Mouse (Mus musculus): ENCODE results near the gene Ttll10. TPM values are rescaled to one million over a fixed set of nuclear protein-coding genes. Genes with fewer than 3 reads are reported as not detected.

Ttll10 gene
- polyA plus RNA-seq, 1 experiment from 2014 or later, result 0.33 TPM

GRCm38 (mm10) chr4:156004109-156004508 is 55.1 kb downstream of the Ttll10 start:
- Histone ChIP-seq H3K27ac (replicated peaks; ENCODE audit: low read depth, low read length) (no peak overlapping the region), H3K36me3 (ENCODE audit: control insufficient read depth, insufficient read depth, low read length) (peaks cover 31% of the 10 kb centered on the region), H3K27me3 (ENCODE audit: control insufficient read depth, insufficient read depth, low read length) (no peaks in the 10 kb centered on the region), H3K4me3 (ENCODE audit: low read depth, low read length) (no peak overlapping the region), H3K4me1 (ENCODE audit: control insufficient read depth, insufficient read depth, low read length) (no peaks in the 10 kb centered on the region), H3K9me3 (ENCODE audit: control insufficient read depth, low read length) (no peaks in the 10 kb centered on the region), H3K4me2 (ENCODE audit: low read depth, severe bottlenecking) (no peak overlapping the region), H3K9ac (ENCODE audit: low read length) (no peak overlapping the region)
- ATAC-seq (ENCODE audit: insufficient number of reproducible peaks, low FRiP score, low TSS enrichment, low read depth) (no peak), DNase-seq (ENCODE audit: low spot score) (no peak)
- WGBS, result 89% methylated on average over 3 of the region's 3 CpGs

DNA sequence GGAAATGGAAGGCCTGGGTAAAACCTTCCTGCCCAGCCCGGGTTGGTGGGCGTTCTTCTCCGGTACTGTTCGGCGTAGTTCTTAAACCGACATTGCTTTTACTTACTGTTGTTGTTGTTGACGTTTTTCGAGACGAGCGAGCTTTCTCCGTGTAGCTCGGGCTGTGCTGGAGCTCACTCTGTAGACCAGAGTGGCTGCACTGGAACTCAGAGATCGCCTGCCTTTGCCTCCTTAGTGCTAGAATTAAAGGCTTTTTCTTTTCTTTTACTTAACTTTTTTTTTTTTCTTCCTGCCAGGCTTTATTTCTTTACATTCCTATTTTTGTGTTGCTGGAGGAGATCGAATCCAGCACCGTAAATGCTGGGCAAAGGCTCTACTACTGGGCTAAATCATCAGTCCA is 65.6 kb downstream of the Ttll10 start:
- Histone ChIP-seq H3K4me2 (ENCODE audit: low read depth, severe bottlenecking) (peak overlapping the region; percentile 71), H3K36me3 (ENCODE audit: control insufficient read depth, insufficient read depth, low read length) (peaks cover 7% of the 10 kb centered on the region), H3K4me1 (ENCODE audit: control insufficient read depth, insufficient read depth, low read length) (peaks cover 13% of the 10 kb centered on the region; the same call in 1 of the 2 replicates), H3K9ac (ENCODE audit: low read length) (peak overlapping the region; percentile 90), H3K9me3 (ENCODE audit: control insufficient read depth, low read length) (no peaks in the 10 kb centered on the region), H3K4me3 (ENCODE audit: low read depth, low read length) (peak overlapping the region; percentile 93), H3K27me3 (ENCODE audit: control insufficient read depth, insufficient read depth, low read length) (no peaks in the 10 kb centered on the region), H3K27ac (replicated peaks; ENCODE audit: low read depth, low read length) (peak overlapping the region; percentile 77; the same call in 1 of the 2 replicates)
- DNase-seq (ENCODE audit: low spot score) (no peak), ATAC-seq (ENCODE audit: insufficient number of reproducible peaks, low FRiP score, low TSS enrichment, low read depth) (no peak)
- 6% methylated on average over 15 of the region's 15 CpGs for WGBS

GRCm38 (mm10) chr4:155992906-155993547 is 66.2 kb downstream of the Ttll10 start:
- WGBS, result under 1% methylated on average over 70 of the region's 70 CpGs

GRCm38 (mm10) chr4:155992241-155992905 is 66.8 kb downstream of the Ttll10 start, which contains the start of the genes B3galt6 and Sdf4:
Gene B3galt6 (minus strand): TSS chr4:155992649.
Gene Sdf4 (plus strand): TSS chr4:155992872.
- under 1% methylated on average over 94 of the region's 99 CpGs for WGBS
- Histone ChIP-seq H3K36me3 (ENCODE audit: control insufficient read depth, insufficient read depth, low read length) (peaks cover under 1% of the 10 kb centered on the region; the same call in 1 of the 2 replicates), H3K4me1 (ENCODE audit: control insufficient read depth, insufficient read depth, low read length) (peaks cover 13% of the 10 kb centered on the region; the same call in 1 of the 2 replicates), H3K4me3 (ENCODE audit: low read depth, low read length) (peak within 1 kb of the TSS; percentile 93), H3K27me3 (ENCODE audit: control insufficient read depth, insufficient read depth, low read length) (no peaks in the 10 kb centered on the region), H3K4me2 (ENCODE audit: low read depth, severe bottlenecking) (peak within 1 kb of the TSS; percentile 93), H3K9me3 (ENCODE audit: control insufficient read depth, low read length) (no peaks in the 10 kb centered on the region), H3K27ac (replicated peaks; ENCODE audit: low read depth, low read length) (peak within 1 kb of the TSS; percentile 89), H3K9ac (ENCODE audit: low read length) (peak within 1 kb of the TSS; percentile 90)
- ATAC-seq (ENCODE audit: insufficient number of reproducible peaks, low FRiP score, low TSS enrichment, low read depth) (peak; percentile 72), DNase-seq (ENCODE audit: low spot score) (peak; percentile 84)

More at GRCm38 (mm10) chr4:155992906-155993547, 66.2 kb downstream of the Ttll10 start:
- Histone ChIP-seq H3K9ac (ENCODE audit: low read length) (peak overlapping the region; percentile 90), H3K4me3 (ENCODE audit: low read depth, low read length) (peak overlapping the region; percentile 93), H3K27ac (replicated peaks; ENCODE audit: low read depth, low read length) (peak overlapping the region; percentile 77), H3K4me1 (ENCODE audit: control insufficient read depth, insufficient read depth, low read length) (peaks cover 13% of the 10 kb centered on the region; the same call in 1 of the 2 replicates), H3K36me3 (ENCODE audit: control insufficient read depth, insufficient read depth, low read length) (peaks cover 7% of the 10 kb centered on the region), H3K4me2 (ENCODE audit: low read depth, severe bottlenecking) (peak overlapping the region; percentile 71), H3K27me3 (ENCODE audit: control insufficient read depth, insufficient read depth, low read length) (no peaks in the 10 kb centered on the region), H3K9me3 (ENCODE audit: control insufficient read depth, low read length) (no peaks in the 10 kb centered on the region)
- peak; percentile 82 for ATAC-seq (ENCODE audit: insufficient number of reproducible peaks, low FRiP score, low TSS enrichment, low read depth)
- DNase-seq (ENCODE audit: low spot score), result peak; percentile 96

DNA sequence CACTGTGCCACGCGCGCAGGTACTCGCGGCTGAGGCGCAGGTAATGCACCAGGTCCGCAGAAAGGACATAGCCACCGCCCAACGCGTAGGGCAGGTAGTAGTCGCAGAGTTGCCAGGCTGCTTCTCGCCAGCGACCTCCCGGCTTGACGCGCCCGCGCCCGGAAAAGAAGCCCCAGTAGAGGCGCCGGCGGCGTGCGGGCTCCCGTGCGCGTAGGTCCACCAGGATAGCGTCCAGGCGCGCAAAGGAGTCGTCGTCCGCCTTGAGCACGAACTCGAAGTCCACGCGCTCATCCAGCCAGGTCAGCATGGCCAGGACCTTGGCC is 67.3 kb downstream of the Ttll10 start:
- H3K36me3 ChIP-seq (ENCODE audit: control insufficient read depth, insufficient read depth, low read length), result no peaks in the 10 kb centered on the region
- ATAC-seq (ENCODE audit: insufficient number of reproducible peaks, low FRiP score, low TSS enrichment, low read depth), result peak; percentile 32
- peaks cover 13% of the 10 kb centered on the region; the same call in 1 of the 2 replicates for H3K4me1 ChIP-seq (ENCODE audit: control insufficient read depth, insufficient read depth, low read length)
- DNase-seq (ENCODE audit: low spot score), result no peak
- H3K27me3 ChIP-seq (ENCODE audit: control insufficient read depth, insufficient read depth, low read length), result no peaks in the 10 kb centered on the region
- WGBS, result 30% methylated on average over 36 of the region's 37 CpGs
- no peaks in the 10 kb centered on the region for H3K9me3 ChIP-seq (ENCODE audit: control insufficient read depth, low read length)
- peak overlapping the region; percentile 93 for H3K4me3 ChIP-seq (ENCODE audit: low read depth, low read length)
- H3K9ac ChIP-seq (ENCODE audit: low read length), result peak overlapping the region; percentile 85
- H3K27ac ChIP-seq (replicated peaks; ENCODE audit: low read depth, low read length), result peak overlapping the region; percentile 89
- H3K4me2 ChIP-seq (ENCODE audit: low read depth, severe bottlenecking), result peak overlapping the region; percentile 93

DNA sequence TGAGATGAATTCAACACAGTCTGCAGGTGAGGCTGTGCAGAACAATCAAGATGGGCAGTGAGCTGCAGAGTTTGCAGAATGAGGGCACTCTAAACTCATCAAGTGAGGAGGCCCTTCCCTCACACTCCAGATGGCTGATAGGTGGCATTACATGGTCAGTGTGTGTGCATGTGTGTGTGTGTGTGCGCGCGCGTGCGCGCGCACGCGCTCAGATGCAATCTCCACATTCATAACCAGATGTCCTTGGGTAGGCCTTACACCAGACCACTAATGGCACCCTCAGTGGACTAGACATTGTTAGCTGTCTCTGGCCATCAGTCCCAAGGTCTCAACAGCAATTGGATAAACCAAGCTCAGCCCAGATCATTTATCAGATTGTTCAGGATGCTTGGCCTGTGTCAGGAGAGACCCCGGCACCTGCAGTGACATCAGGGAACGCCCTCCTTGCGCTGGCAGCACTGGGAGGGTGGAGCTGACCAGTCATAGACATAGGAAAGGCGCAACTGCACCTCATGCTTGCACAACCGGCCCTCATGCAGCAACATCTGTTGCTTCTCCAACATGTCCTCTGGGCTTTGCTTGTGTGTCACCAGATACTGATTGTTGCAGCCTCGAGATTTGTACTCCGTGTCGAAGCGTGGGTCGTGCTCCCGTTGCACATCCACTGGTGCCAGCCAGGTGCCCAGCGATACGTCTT is 67.9 kb downstream of the Ttll10 start:
- Histone ChIP-seq H3K9ac (ENCODE audit: low read length) (peak overlapping the region; percentile 85), H3K4me1 (ENCODE audit: control insufficient read depth, insufficient read depth, low read length) (peaks cover 13% of the 10 kb centered on the region; the same call in 1 of the 2 replicates), H3K9me3 (ENCODE audit: control insufficient read depth, low read length) (no peaks in the 10 kb centered on the region), H3K27me3 (ENCODE audit: control insufficient read depth, insufficient read depth, low read length) (no peaks in the 10 kb centered on the region), H3K36me3 (ENCODE audit: control insufficient read depth, insufficient read depth, low read length) (no peaks in the 10 kb centered on the region), H3K4me3 (ENCODE audit: low read depth, low read length) (peak overlapping the region; percentile 93), H3K4me2 (ENCODE audit: low read depth, severe bottlenecking) (peak overlapping the region; percentile 93), H3K27ac (replicated peaks; ENCODE audit: low read depth, low read length) (peak overlapping the region; percentile 89; the same call in 1 of the 2 replicates)
- whole genome bisulfite sequencing, result 89% methylated on average over 22 of the region's 22 CpGs
- ATAC-seq (ENCODE audit: insufficient number of reproducible peaks, low FRiP score, low TSS enrichment, low read depth) (no peak), DNase-seq (ENCODE audit: low spot score) (no peak)

MicroRNA genes within 50 kb of the gene (microRNA counts, 519-probe panel; counts per million panel counts)
- microRNA mmu-miR-200a (2,841 counts per million, percentile 32 among the panel's probes with 10 or more counts), microRNA mmu-miR-200b (4,079 counts per million, percentile 60 among the panel's probes with 10 or more counts), microRNA mmu-miR-429 (4,664 counts per million, percentile 75 among the panel's probes with 10 or more counts)

Small RNA genes within 50 kb of the gene (microRNA-seq; reads per million reads assigned to microRNA genes)
- 179 reads per million, percentile 56 among the genes with 10 or more reads in this experiment for gene Mir200a
- 867 reads per million, percentile 73 among the genes with 10 or more reads in this experiment for gene Mir200b
- 2,858 reads per million, percentile 85 among the genes with 10 or more reads in this experiment for gene Mir429

Other genes with a start within 250 kb of the Ttll10 start
- gene Ccnl2, start 246.9 kb downstream of the Ttll10 start, polyA plus RNA-seq (2014; fragmentation: Nextera tagmentation; extraction: Ambion mirVana), result 181 and 203 TPM in 2 replicates
- gene Aurkaip1, start 228.1 kb downstream of the Ttll10 start, polyA plus RNA-seq (2014; fragmentation: Nextera tagmentation; extraction: Ambion mirVana), result 132 and 138 TPM in 2 replicates
- 41.8 and 49.3 TPM in 2 replicates for gene Mxra8, start 219.7 kb downstream of the Ttll10 start, polyA plus RNA-seq (2014; fragmentation: Nextera tagmentation; extraction: Ambion mirVana)
- 8.1 and 9.1 TPM in 2 replicates for gene Dvl1, start 212.0 kb downstream of the Ttll10 start, polyA plus RNA-seq (2014; fragmentation: Nextera tagmentation; extraction: Ambion mirVana)
- 0.24 and 0.28 TPM in 2 replicates for gene Tas1r3, start 196.1 kb downstream of the Ttll10 start, polyA plus RNA-seq (2014; fragmentation: Nextera tagmentation; extraction: Ambion mirVana)
- 19.2 and 20.4 TPM in 2 replicates for gene Cptp, start 190.0 kb downstream of the Ttll10 start, polyA plus RNA-seq (2014; fragmentation: Nextera tagmentation; extraction: Ambion mirVana)
- gene Ints11, start 189.9 kb downstream of the Ttll10 start, polyA plus RNA-seq (2014; fragmentation: Nextera tagmentation; extraction: Ambion mirVana), result 89.4 and 91.1 TPM in 2 replicates
- 42.4 and 45.5 TPM in 2 replicates for gene Pusl1, start 167.6 kb downstream of the Ttll10 start, polyA plus RNA-seq (2014; fragmentation: Nextera tagmentation; extraction: Ambion mirVana)
- gene Acap3, start 167.6 kb downstream of the Ttll10 start, polyA plus RNA-seq (2014; fragmentation: Nextera tagmentation; extraction: Ambion mirVana), result 17.8 and 18.4 TPM in 2 replicates
- gene Ube2j2, start 115.6 kb downstream of the Ttll10 start, polyA plus RNA-seq (2014; fragmentation: Nextera tagmentation; extraction: Ambion mirVana), result 163 and 169 TPM in 2 replicates
- 24.3 and 28.5 TPM in 2 replicates for gene C1qtnf12, start 97.1 kb downstream of the Ttll10 start, polyA plus RNA-seq (2014; fragmentation: Nextera tagmentation; extraction: Ambion mirVana)
- gene B3galt6, start 66.8 kb downstream of the Ttll10 start, polyA plus RNA-seq (2014; fragmentation: Nextera tagmentation; extraction: Ambion mirVana), result 15.4 and 16.4 TPM in 2 replicates
- gene Sdf4, start 66.5 kb downstream of the Ttll10 start, polyA plus RNA-seq (2014; fragmentation: Nextera tagmentation; extraction: Ambion mirVana), result 131 and 142 TPM in 2 replicates
- 0.29 and 0.58 TPM in 2 replicates for gene Tnfrsf4, start 45.6 kb downstream of the Ttll10 start, polyA plus RNA-seq (2014; fragmentation: Nextera tagmentation; extraction: Ambion mirVana)
- 0.62 and 0.65 TPM in 2 replicates for gene Tnfrsf18, start 33.2 kb downstream of the Ttll10 start, polyA plus RNA-seq (2014; fragmentation: Nextera tagmentation; extraction: Ambion mirVana)
- gene 9430015G10Rik, start 50.6 kb upstream of the Ttll10 start, polyA plus RNA-seq (2014; fragmentation: Nextera tagmentation; extraction: Ambion mirVana), result 61.9 and 71.4 TPM in 2 replicates
- gene Rnf223, start 71.1 kb upstream of the Ttll10 start, polyA plus RNA-seq (2014; fragmentation: Nextera tagmentation; extraction: Ambion mirVana), result 0.81 and 1.0 TPM in 2 replicates
- gene Agrn, start 138.1 kb upstream of the Ttll10 start, polyA plus RNA-seq (2014; fragmentation: Nextera tagmentation; extraction: Ambion mirVana), result 38.6 and 41.5 TPM in 2 replicates
- 0.20 TPM in 1 of 2 replicates, not detected in the other for gene Isg15, start 141.4 kb upstream of the Ttll10 start, polyA plus RNA-seq (2014; fragmentation: Nextera tagmentation; extraction: Ambion mirVana)
- gene AW011738, start 143.9 kb upstream of the Ttll10 start, polyA plus RNA-seq (2014; fragmentation: Nextera tagmentation; extraction: Ambion mirVana), result 0.28 and 0.70 TPM in 2 replicates
- gene Perm1, start 156.5 kb upstream of the Ttll10 start, polyA plus RNA-seq (2014; fragmentation: Nextera tagmentation; extraction: Ambion mirVana), result 0.26 and 0.35 TPM in 2 replicates
- 20.1 and 20.2 TPM in 2 replicates for gene Plekhn1, start 175.4 kb upstream of the Ttll10 start, polyA plus RNA-seq (2014; fragmentation: Nextera tagmentation; extraction: Ambion mirVana)
- 86.4 and 92.0 TPM in 2 replicates for gene Noc2l, start 176.6 kb upstream of the Ttll10 start, polyA plus RNA-seq (2014; fragmentation: Nextera tagmentation; extraction: Ambion mirVana)
- gene Samd11, start 196.2 kb upstream of the Ttll10 start, polyA plus RNA-seq (2014; fragmentation: Nextera tagmentation; extraction: Ambion mirVana), result 0.60 and 0.61 TPM in 2 replicates